Mouse (Mus musculus) stomach, postnatal 0 days (tissue): Measurements from ENCODE around the gene Uhmk1.

Source experiments
- CTCF ChIP-seq: IDR thresholded peaks from 2 replicates; pipeline ENCODE4 v1.5.1; 2016; ENCODE audit warnings: antibody characterized with exemption, low read depth, mild to moderate bottlenecking, moderate library complexity
- EP300 ChIP-seq: optimal IDR thresholded peaks from 2 replicates; pipeline ENCODE3; 2016; ENCODE audit warnings: antibody characterized with exemption

DNA sequence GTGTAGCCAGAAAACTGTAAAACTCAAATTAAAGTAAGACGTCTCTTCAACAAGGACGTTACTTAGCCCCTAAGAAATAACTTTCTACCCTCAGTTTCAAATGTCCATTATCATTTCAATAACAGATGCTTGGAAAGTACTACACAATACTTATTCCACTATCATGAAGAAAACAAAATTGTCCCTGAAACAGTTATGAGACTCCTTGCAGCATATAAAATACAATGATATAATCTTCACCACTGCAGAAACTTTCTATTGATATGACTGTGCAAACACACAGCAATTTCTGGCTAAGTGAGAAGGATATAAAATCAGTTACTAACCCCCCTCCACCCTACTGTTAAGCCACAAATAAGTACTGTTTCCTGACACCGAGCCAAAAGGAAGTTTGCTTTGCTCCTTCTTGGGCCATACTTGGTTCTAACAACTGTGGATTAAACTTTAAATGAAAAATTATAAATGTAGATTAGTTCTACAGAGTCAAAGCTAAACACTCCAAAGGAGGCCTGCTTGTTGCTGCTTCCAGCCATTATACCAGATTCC, 51.7 kb downstream of the Uhmk1 start:
- TF ChIP-seq CTCF (no peak), EP300 (no peak)
